ENCODE assay signal across 28 mouse cellular contexts in the genomic region with DNA sequence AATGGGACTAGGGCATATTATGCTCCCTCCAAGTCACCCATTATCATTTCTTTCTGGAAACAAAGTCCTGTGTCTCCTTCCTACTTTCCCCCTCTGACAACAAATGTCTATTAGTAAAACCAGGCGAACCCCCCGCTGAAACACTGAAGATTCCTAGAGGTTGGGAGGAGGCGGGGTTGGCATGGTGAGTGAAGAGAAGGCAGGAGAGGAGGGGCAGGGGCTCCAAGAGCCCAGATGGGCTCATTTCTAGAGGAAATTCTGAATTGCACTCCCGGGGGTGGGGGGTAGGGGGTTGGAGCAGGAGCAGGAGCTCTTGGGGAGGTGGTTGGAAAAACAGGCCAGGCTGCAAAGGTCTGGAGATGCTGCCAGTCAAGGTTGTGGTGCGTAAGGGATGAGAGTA. TPM values are rescaled to one million over a fixed set of nuclear protein-coding genes. Genes with fewer than 3 reads are reported as not detected.
DNase-seq lines count a peak whose midpoint lies in the region; ATAC-seq and TF ChIP-seq lines count a peak whose summit lies in the region.
"Had no signal": no experiment of that assay in that cellular context is flagged by ENCODE, and none has a peak within 500 bp of the region (broad histone marks: within the 10 kb centered on the region; RNA-seq: fewer than 3 reads in every experiment).

No protein-coding gene starts in this region.

- H3K4me2 ChIP-seq in midbrain, embryonic 14.5 days (ENCODE audit: low read length) = no peak overlapping the region
- no peak overlapping the region for H3K4me2 ChIP-seq in midbrain, postnatal 0 days (ENCODE audit: low read depth, low read length, poor library complexity, severe bottlenecking)
- H3K4me2 ChIP-seq in forebrain, embryonic 13.5 days = peak overlapping the region; percentile 61
- no peak overlapping the region for H3K4me2 ChIP-seq in neural tube, embryonic 15.5 days
- no peak overlapping the region for H3K4me2 ChIP-seq in liver, embryonic 11.5 days
- H3K4me2 ChIP-seq: embryonic facial prominence, embryonic 12.5 days; midbrain, embryonic 12.5 days; neural tube, embryonic 13.5 days had no signal

- H3K9me3 ChIP-seq in midbrain, embryonic 14.5 days (ENCODE audit: control insufficient read depth, low read length) = no peaks in the 10 kb centered on the region
- H3K9me3 ChIP-seq in midbrain, postnatal 0 days (ENCODE audit: low read length) = no peaks in the 10 kb centered on the region
- no peaks in the 10 kb centered on the region for H3K9me3 ChIP-seq in forebrain, embryonic 13.5 days (replicated peaks)
- no peaks in the 10 kb centered on the region for H3K9me3 ChIP-seq in neural tube, embryonic 15.5 days (replicated peaks)
- no peaks in the 10 kb centered on the region for H3K9me3 ChIP-seq in liver, embryonic 11.5 days (ENCODE audit: control insufficient read depth, low read length)
- H3K9me3 ChIP-seq: embryonic facial prominence, embryonic 12.5 days; heart, embryonic 15.5 days; limb, embryonic 10.5 days; midbrain, embryonic 12.5 days; neural tube, embryonic 13.5 days had no signal

- no peaks in the 10 kb centered on the region for H3K4me1 ChIP-seq in midbrain, embryonic 14.5 days (ENCODE audit: control insufficient read depth, insufficient read depth, low read length)
- no peaks in the 10 kb centered on the region for H3K4me1 ChIP-seq in midbrain, postnatal 0 days (ENCODE audit: insufficient read depth, low read length)
- peaks cover 35% of the 10 kb centered on the region for H3K4me1 ChIP-seq in forebrain, embryonic 13.5 days
- 0 out of 2 replicates have a peak, but pooled peaks cover 9% of the 10 kb centered on the region for H3K4me1 ChIP-seq in neural tube, embryonic 15.5 days
- no peaks in the 10 kb centered on the region for H3K4me1 ChIP-seq in liver, embryonic 11.5 days (replicated peaks; ENCODE audit: control insufficient read depth, insufficient read depth, low read length)

- ATAC-seq in midbrain, embryonic 14.5 days (ENCODE audit: low FRiP score, low TSS enrichment) = no peak
- ATAC-seq in midbrain, postnatal 0 days (ENCODE audit: low FRiP score) = no peak
- peak; percentile 8; the same call in 1 of the 2 replicates for ATAC-seq in forebrain, embryonic 13.5 days
- ATAC-seq in neural tube, embryonic 15.5 days (ENCODE audit: low FRiP score) = no peak
- no peak for ATAC-seq in liver, embryonic 11.5 days (replicated peaks; ENCODE audit: low FRiP score)
- ATAC-seq: intestine, postnatal 0 days had no signal

- 21% methylated on average over 5 of the region's 5 CpGs for WGBS in midbrain, embryonic 14.5 days
- WGBS in midbrain, postnatal 0 days = 26% methylated on average over 5 of the region's 5 CpGs
- WGBS in forebrain, embryonic 13.5 days = 22% methylated on average over 5 of the region's 5 CpGs
- WGBS in neural tube, embryonic 15.5 days = 27% methylated on average over 5 of the region's 5 CpGs
- WGBS in liver, embryonic 11.5 days = 16% methylated on average over 5 of the region's 5 CpGs

- no peak for TF ChIP-seq CTCF in midbrain, postnatal 0 days (IDR thresholded peaks at IDR 0.05)

- no peak overlapping the region for H3K9ac ChIP-seq in midbrain, embryonic 14.5 days (replicated peaks; ENCODE audit: low read length)
- H3K9ac ChIP-seq in midbrain, postnatal 0 days (replicated peaks; ENCODE audit: low read length, poor library complexity, severe bottlenecking) = no peak overlapping the region
- H3K9ac ChIP-seq in forebrain, embryonic 13.5 days = peak overlapping the region; percentile 47
- no peak overlapping the region for H3K9ac ChIP-seq in neural tube, embryonic 15.5 days (replicated peaks)
- no peak overlapping the region for H3K9ac ChIP-seq in liver, embryonic 11.5 days (ENCODE audit: low read depth, low read length)
- H3K9ac ChIP-seq: embryonic facial prominence, embryonic 12.5 days; heart, embryonic 15.5 days; midbrain, embryonic 12.5 days; neural tube, embryonic 13.5 days had no signal

- H3K27me3 ChIP-seq in midbrain, embryonic 14.5 days (ENCODE audit: control insufficient read depth, insufficient read depth, low read length) = peaks cover 72% of the 10 kb centered on the region
- H3K27me3 ChIP-seq in midbrain, postnatal 0 days (ENCODE audit: insufficient read depth, low read length) = peaks cover 34% of the 10 kb centered on the region
- peaks cover 5% of the 10 kb centered on the region; the same call in 1 of the 2 replicates for H3K27me3 ChIP-seq in forebrain, embryonic 13.5 days
- H3K27me3 ChIP-seq in neural tube, embryonic 15.5 days (replicated peaks) = peaks cover 69% of the 10 kb centered on the region
- peaks cover 99% of the 10 kb centered on the region for H3K27me3 ChIP-seq in liver, embryonic 11.5 days (replicated peaks; ENCODE audit: control insufficient read depth, insufficient read depth, low read length)

- DNase-seq in embryo, embryonic 10.5 days (ENCODE audit: low spot score) = peak; percentile 25
- DNase-seq in embryo, embryonic 9.5 days (ENCODE audit: extremely low spot score) = no peak
- peak; percentile 13 for DNase-seq in midbrain, embryonic 14.5 days
- no peak for DNase-seq in midbrain, postnatal 0 days (ENCODE audit: low spot score)
- no peak for DNase-seq in frontal cortex, postnatal 36 days (ENCODE audit: low spot score in 2 of 2)
- DNase-seq in liver, embryonic 11.5 days (ENCODE audit: low spot score) = no peak
- DNase-seq: adrenal gland, postnatal 14 days; cerebellum, adult 11-12 months; cerebellum, postnatal 36 days; gastrocnemius, adult 2 months; heart, postnatal 4 days; kidney, postnatal 25 days; liver; lung, postnatal 4 days had no signal

- no peak overlapping the region for H3K27ac ChIP-seq in midbrain, embryonic 14.5 days (replicated peaks; ENCODE audit: low read depth, low read length)
- no peak overlapping the region for H3K27ac ChIP-seq in midbrain, postnatal 0 days (ENCODE audit: low read depth, low read length)
- peak overlapping the region; percentile 92 for H3K27ac ChIP-seq in forebrain, embryonic 13.5 days
- no peak overlapping the region for H3K27ac ChIP-seq in neural tube, embryonic 15.5 days (replicated peaks)
- no peak overlapping the region for H3K27ac ChIP-seq in liver, embryonic 11.5 days (ENCODE audit: low read depth, low read length)
- H3K27ac ChIP-seq: embryonic facial prominence, embryonic 12.5 days; gastrocnemius, adult 2 months; heart, embryonic 15.5 days; layer of hippocampus, adult 2 months; limb, embryonic 10.5 days; midbrain, embryonic 12.5 days; neural tube, embryonic 13.5 days had no signal

- H3K36me3 ChIP-seq in midbrain, embryonic 14.5 days (ENCODE audit: control insufficient read depth, insufficient read depth, low read length) = no peaks in the 10 kb centered on the region
- H3K36me3 ChIP-seq in midbrain, postnatal 0 days (ENCODE audit: insufficient read depth, low read length) = no peaks in the 10 kb centered on the region
- H3K36me3 ChIP-seq in forebrain, embryonic 13.5 days (ENCODE audit: poor library complexity, severe bottlenecking) = no peaks in the 10 kb centered on the region; the same call in 1 of the 2 replicates
- no peaks in the 10 kb centered on the region for H3K36me3 ChIP-seq in neural tube, embryonic 15.5 days
- no peaks in the 10 kb centered on the region for H3K36me3 ChIP-seq in liver, embryonic 11.5 days (ENCODE audit: control insufficient read depth, insufficient read depth, low read length)
- H3K36me3 ChIP-seq: embryonic facial prominence, embryonic 12.5 days; heart, embryonic 15.5 days; limb, embryonic 10.5 days; midbrain, embryonic 12.5 days; neural tube, embryonic 13.5 days had no signal

- no peak overlapping the region for H3K4me3 ChIP-seq in midbrain, embryonic 14.5 days (replicated peaks; ENCODE audit: low read depth, low read length)
- H3K4me3 ChIP-seq in midbrain, postnatal 0 days (ENCODE audit: low read depth, low read length) = no peak overlapping the region
- peak overlapping the region; percentile 32 for H3K4me3 ChIP-seq in forebrain, embryonic 13.5 days
- no peak overlapping the region for H3K4me3 ChIP-seq in neural tube, embryonic 15.5 days (replicated peaks)
- H3K4me3 ChIP-seq in liver, embryonic 11.5 days (ENCODE audit: low read depth, low read length) = no peak overlapping the region
- H3K4me3 ChIP-seq: embryonic facial prominence, embryonic 12.5 days; gastrocnemius, adult 2 months; heart, embryonic 15.5 days; layer of hippocampus, adult 2 months; limb, embryonic 10.5 days; midbrain, embryonic 12.5 days; myocyte; neural tube, embryonic 13.5 days had no signal

RNA-seq across cellular contexts. Expression of gene Arx, which starts 9.6 kb away (rescaled TPM):
- polyA plus RNA-seq in midbrain, embryonic 14.5 days (2014; fragmentation: Nextera tagmentation; extraction: Ambion mirVana) = 0.70 and 1.0 TPM in 2 replicates
- total RNA-seq in midbrain, postnatal 0 days (2014; rRNA removed) = 1.5 and 3.5 TPM in 2 replicates
- polyA plus RNA-seq in midbrain, postnatal 0 days (2015; fragmentation: Nextera tagmentation; extraction: Ambion mirVana) = 1.8 and 3.7 TPM in 2 replicates
- 58.0 and 63.2 TPM in 2 replicates for polyA plus RNA-seq in forebrain, embryonic 13.5 days (2015; fragmentation: Nextera tagmentation; extraction: Ambion mirVana)
- polyA plus RNA-seq in neural tube, embryonic 15.5 days (2015; fragmentation: Nextera tagmentation; extraction: Ambion mirVana) = 1.1 TPM in 2 replicates
- polyA plus RNA-seq in liver, embryonic 11.5 days (2014; fragmentation: Nextera tagmentation; extraction: Ambion mirVana) = 0.40 and 0.69 TPM in 2 replicates
- total RNA-seq: heart, postnatal 4 days had no signal
- polyA plus RNA-seq: heart, embryonic 15.5 days; kidney, embryonic 14.5 days; liver, embryonic 16.5 days; lung, embryonic 16.5 days; thymus, postnatal 0 days had no signal

Comparison
In these comparisons a context has a peak if more than half of its experiments do, and no peak if none do; other contexts are left out.
1. DNase-seq: peak in embryo, embryonic 10.5 days (single experiment) and midbrain, embryonic 14.5 days (single experiment); none in embryo, embryonic 9.5 days (single experiment), midbrain, postnatal 0 days (single experiment), frontal cortex, postnatal 36 days (0 of 2) and liver, embryonic 11.5 days (single experiment).
2. RNA of gene Arx, which starts 9.6 kb away (polyA plus RNA-seq): 58.0 to 63.2 TPM in forebrain, embryonic 13.5 days; 1.8 to 3.7 TPM in midbrain, postnatal 0 days, 1.1 TPM in neural tube, embryonic 15.5 days, 0.70 to 1.0 TPM in midbrain, embryonic 14.5 days and 0.40 to 0.69 TPM in liver, embryonic 11.5 days; every median in the first group is over 10 times any median in the second.